Mouse (Mus musculus): ENCODE measurements at regions not wholly inside any gene's neighbourhood (a gene's known extent, or its start where the extent isn't known, plus 50 kb on each side); places are given as distances from the start of the nearest gene placed in this dataset.

DNA sequence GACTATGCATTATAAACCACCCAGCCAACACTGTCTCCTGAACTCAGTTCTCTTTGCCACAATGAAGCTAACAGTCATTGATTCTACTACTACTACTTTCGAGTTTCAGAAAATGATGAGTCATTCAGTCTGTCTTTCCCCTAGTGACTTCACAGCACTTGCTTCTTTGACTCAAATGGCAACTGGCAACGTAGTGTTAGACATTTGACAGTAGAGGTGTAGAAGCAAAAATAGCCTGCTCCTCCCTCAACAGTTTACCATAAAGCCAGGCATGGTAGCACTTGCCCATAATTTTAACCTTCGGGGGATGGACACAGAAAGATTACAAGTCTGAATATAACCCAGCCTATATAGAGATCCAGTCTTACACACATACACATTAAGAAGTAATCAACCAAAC lies 67.3 kb upstream of the Pdc start:
- TF ChIP-seq CTCF (IDR thresholded peaks at IDR 0.05; ENCODE audit: extremely low read depth, insufficient read depth, low read length) (no peak), POLR2A (IDR thresholded peaks at IDR 0.05; ENCODE audit: extremely low read depth, insufficient read depth, low read length) (no peak)

All from cortical plate, adult 2 months (tissue).